Mouse (Mus musculus) liver, embryonic 12.5 days (tissue): Measurements from ENCODE around the gene Setmar. TPM values are rescaled to one million over a fixed set of nuclear protein-coding genes. Genes with fewer than 3 reads are reported as not detected.

ENCODE experiments used
- ATAC-seq: fragments of 200-750 bp; cut with Nextera tagmentation; 2 replicates; pipeline ENCODE4 v1.8.0; 2017; ENCODE audit warnings: moderate number of reproducible peaks, mild to moderate bottlenecking, moderate library complexity
- H3K27ac ChIP-seq: fragments of 300-500 bp; sonication (generic); 2 replicates; pipeline ENCODE4 v1.5.1; 2016; ENCODE audit warnings: mild to moderate bottlenecking
- H3K27me3 ChIP-seq: fragments of 300-500 bp; sonication (generic); replicated peaks from 2 replicates; pipeline ENCODE4 v1.6.1; 2016; ENCODE audit warnings: mild to moderate bottlenecking, moderate library complexity
- H3K36me3 ChIP-seq: fragments of 300-500 bp; sonication (generic); 2 replicates; pipeline ENCODE4 v1.6.1; 2016; ENCODE audit warnings: mild to moderate bottlenecking, moderate library complexity
- H3K4me1 ChIP-seq: fragments of 300-500 bp; sonication (generic); 2 replicates; pipeline ENCODE4 v1.6.1; 2016
- H3K4me2 ChIP-seq: fragments of 300-500 bp; sonication (generic); 2 replicates; pipeline ENCODE4 v1.6.1; 2016; ENCODE audit warnings: mild to moderate bottlenecking, moderate library complexity
- H3K4me3 ChIP-seq: fragments of 300-500 bp; sonication (generic); 2 replicates; pipeline ENCODE4 v1.5.1; 2016; ENCODE audit warnings: mild to moderate bottlenecking, moderate library complexity
- H3K9ac ChIP-seq: fragments of 300-500 bp; sonication (generic); 2 replicates; pipeline ENCODE4 v1.6.1; 2016; ENCODE audit warnings: mild to moderate bottlenecking, moderate library complexity
- H3K9me3 ChIP-seq: fragments of 300-500 bp; sonication (generic); replicated peaks from 2 replicates; pipeline ENCODE4 v1.6.1; 2016; ENCODE audit warnings: mild to moderate bottlenecking, moderate library complexity
- WGBS: fragments of 180-500 bp; shearing (Covaris S2); methylation state at CpG from one replicate; pipeline ENCODE4 v1.1.7; 2016; ENCODE audit not compliant: insufficient replicate concordance; 5-methylcytosine and 5-hydroxymethylcytosine counted together
- polyA plus RNA-seq: library from polyadenylated mRNA; unstranded; fragments of >200 nt; fragmentation: Nextera tagmentation; extraction: Ambion mirVana; gene quantifications from 2 replicates; pipeline ENCODE4 v1.2.1, GENCODE M21; 2016

Setmar gene
- polyA plus RNA-seq, 1 experiment from 2014 or later: 2.6 TPM

- H3K27ac ChIP-seq: no peak overlapping the region
- ATAC-seq: no peak
- no peaks in the 10 kb centered on the region for H3K27me3 ChIP-seq
- H3K4me3 ChIP-seq: no peak overlapping the region
- no peaks in the 10 kb centered on the region for H3K9me3 ChIP-seq
- 83% methylated on average over 7 of the region's 7 CpGs for WGBS
- H3K9ac ChIP-seq: no peak overlapping the region
- 0 out of 2 replicates have a peak, but pooled peaks cover 17% of the 10 kb centered on the region for H3K36me3 ChIP-seq
- no peaks in the 10 kb centered on the region for H3K4me1 ChIP-seq
- no peak overlapping the region for H3K4me2 ChIP-seq
Observed at GRCm38 (mm10) chr6:108075857-108076256, 11.0 kb downstream of the Setmar start.

GRCm38 (mm10) chr6:108091296-108091695 lies 26.5 kb downstream of the Setmar start:
- Histone ChIP-seq H3K27ac (no peak overlapping the region), H3K9me3 (no peaks in the 10 kb centered on the region), H3K36me3 (no peaks in the 10 kb centered on the region), H3K27me3 (no peaks in the 10 kb centered on the region), H3K4me3 (no peak overlapping the region), H3K4me2 (no peak overlapping the region), H3K4me1 (no peaks in the 10 kb centered on the region), H3K9ac (no peak overlapping the region)
- WGBS: 50% methylated on average over 1 of the region's 1 CpGs
- ATAC-seq: no peak

- H3K27me3 ChIP-seq: no peaks in the 10 kb centered on the region
- H3K4me3 ChIP-seq: no peak overlapping the region
- WGBS: 60% methylated on average over 3 of the region's 3 CpGs
- no peaks in the 10 kb centered on the region for H3K9me3 ChIP-seq
- no peaks in the 10 kb centered on the region for H3K36me3 ChIP-seq
- no peak for ATAC-seq
- H3K27ac ChIP-seq: no peak overlapping the region
- no peak overlapping the region for H3K9ac ChIP-seq
- no peak overlapping the region for H3K4me2 ChIP-seq
- no peaks in the 10 kb centered on the region for H3K4me1 ChIP-seq
Observed at GRCm38 (mm10) chr6:108092646-108093045, 27.8 kb downstream of the Setmar start.

- 57% methylated on average over 3 of the region's 3 CpGs for WGBS
- Histone ChIP-seq H3K4me3 (no peak overlapping the region), H3K9me3 (no peaks in the 10 kb centered on the region), H3K27ac (no peak overlapping the region), H3K9ac (no peak overlapping the region), H3K4me1 (no peaks in the 10 kb centered on the region), H3K27me3 (no peaks in the 10 kb centered on the region), H3K4me2 (no peak overlapping the region), H3K36me3 (no peaks in the 10 kb centered on the region)
- ATAC-seq: no peak
Observed at GRCm38 (mm10) chr6:108093449-108093848, 28.6 kb downstream of the Setmar start.

- 78% methylated on average over 5 of the region's 5 CpGs for WGBS
- H3K9me3 ChIP-seq: no peaks in the 10 kb centered on the region
- no peak for ATAC-seq
- H3K36me3 ChIP-seq: no peaks in the 10 kb centered on the region
- no peaks in the 10 kb centered on the region for H3K27me3 ChIP-seq
- H3K9ac ChIP-seq: no peak overlapping the region
- 0 out of 2 replicates have a peak, but pooled peaks cover 4% of the 10 kb centered on the region for H3K4me1 ChIP-seq
- H3K4me3 ChIP-seq: no peak overlapping the region
- no peak overlapping the region for H3K27ac ChIP-seq
- no peak overlapping the region for H3K4me2 ChIP-seq
Observed at GRCm38 (mm10) chr6:108095445-108095844, 30.6 kb downstream of the Setmar start.

GRCm38 (mm10) chr6:108098171-108098845 lies 33.5 kb downstream of the Setmar start:
- Histone ChIP-seq H3K4me2 (peak overlapping the region; percentile 27; the same call in 1 of the 2 replicates), H3K36me3 (no peaks in the 10 kb centered on the region), H3K9me3 (no peaks in the 10 kb centered on the region), H3K4me1 (peaks cover 9% of the 10 kb centered on the region; the same call in 1 of the 2 replicates), H3K9ac (no peak overlapping the region), H3K4me3 (no peak overlapping the region), H3K27ac (no peak overlapping the region), H3K27me3 (no peaks in the 10 kb centered on the region)
- 6% methylated on average over 9 of the region's 9 CpGs for WGBS
- peak; percentile 42; the same call in 1 of the 2 replicates for ATAC-seq

GRCm38 (mm10) chr6:108098846-108099217 lies 34.0 kb downstream of the Setmar start:
- Histone ChIP-seq H3K27ac (no peak overlapping the region), H3K4me1 (peaks cover 9% of the 10 kb centered on the region; the same call in 1 of the 2 replicates), H3K4me3 (no peak overlapping the region), H3K36me3 (no peaks in the 10 kb centered on the region), H3K4me2 (peak overlapping the region; percentile 27; the same call in 1 of the 2 replicates), H3K27me3 (no peaks in the 10 kb centered on the region), H3K9ac (no peak overlapping the region), H3K9me3 (no peaks in the 10 kb centered on the region)
- 73% methylated on average over 3 of the region's 3 CpGs for WGBS
- no peak for ATAC-seq

GRCm38 (mm10) chr6:108101936-108102830 lies 37.3 kb downstream of the Setmar start:
- no peak overlapping the region for H3K9ac ChIP-seq
- H3K27me3 ChIP-seq: no peaks in the 10 kb centered on the region
- no peak overlapping the region for H3K4me2 ChIP-seq
- no peak overlapping the region for H3K4me3 ChIP-seq
- no peaks in the 10 kb centered on the region for H3K9me3 ChIP-seq
- H3K36me3 ChIP-seq: no peaks in the 10 kb centered on the region
- 74% methylated on average over 10 of the region's 10 CpGs for WGBS
- H3K27ac ChIP-seq: no peak overlapping the region
- no peak for ATAC-seq
- peaks cover 9% of the 10 kb centered on the region; the same call in 1 of the 2 replicates for H3K4me1 ChIP-seq

GRCm38 (mm10) chr6:108107376-108107775 lies 42.5 kb downstream of the Setmar start:
- Histone ChIP-seq H3K4me2 (no peak overlapping the region), H3K27ac (no peak overlapping the region), H3K27me3 (no peaks in the 10 kb centered on the region), H3K4me1 (peaks cover 11% of the 10 kb centered on the region), H3K36me3 (no peaks in the 10 kb centered on the region), H3K4me3 (no peak overlapping the region), H3K9me3 (no peaks in the 10 kb centered on the region), H3K9ac (no peak overlapping the region)
- no peak for ATAC-seq

GRCm38 (mm10) chr6:108110336-108110735 lies 45.5 kb downstream of the Setmar start:
- Histone ChIP-seq H3K4me1 (peaks cover 5% of the 10 kb centered on the region), H3K36me3 (no peaks in the 10 kb centered on the region), H3K27ac (no peak overlapping the region), H3K9ac (no peak overlapping the region), H3K9me3 (no peaks in the 10 kb centered on the region), H3K27me3 (no peaks in the 10 kb centered on the region), H3K4me2 (no peak overlapping the region), H3K4me3 (no peak overlapping the region)
- 57% methylated on average over 4 of the region's 4 CpGs for WGBS
- ATAC-seq: no peak

GRCm38 (mm10) chr6:108111693-108112092 lies 46.8 kb downstream of the Setmar start:
- no peak; the same call in 1 of the 2 replicates for ATAC-seq
- peaks cover 5% of the 10 kb centered on the region for H3K4me1 ChIP-seq
- H3K36me3 ChIP-seq: no peaks in the 10 kb centered on the region
- no peak overlapping the region for H3K27ac ChIP-seq
- no peak overlapping the region for H3K9ac ChIP-seq
- no peak overlapping the region for H3K4me2 ChIP-seq
- no peak overlapping the region for H3K4me3 ChIP-seq
- H3K27me3 ChIP-seq: no peaks in the 10 kb centered on the region
- no peaks in the 10 kb centered on the region for H3K9me3 ChIP-seq

- no peaks in the 10 kb centered on the region for H3K9me3 ChIP-seq
- no peak overlapping the region for H3K9ac ChIP-seq
- H3K4me1 ChIP-seq: peaks cover 5% of the 10 kb centered on the region
- H3K27me3 ChIP-seq: no peaks in the 10 kb centered on the region
- WGBS: 81% methylated on average over 1 of the region's 1 CpGs
- no peak overlapping the region for H3K4me3 ChIP-seq
- no peak for ATAC-seq
- no peak overlapping the region for H3K4me2 ChIP-seq
- no peaks in the 10 kb centered on the region for H3K36me3 ChIP-seq
- H3K27ac ChIP-seq: no peak overlapping the region
Observed at GRCm38 (mm10) chr6:108114971-108115370, 50.1 kb downstream of the Setmar start.
